Mouse (Mus musculus) CH12.LX (cell line): ENCODE measurements around the gene Col20a1. TPM values are rescaled to one million over a fixed set of nuclear protein-coding genes. Genes with fewer than 3 reads are reported as not detected.

Experiments used
- DNase-seq: peaks from one replicate; pipeline ENCODE4 v3.0.0-alpha.2; 2013; ENCODE audit errors: extremely low read depth
- H3K27ac ChIP-seq: 2 replicates; pipeline ENCODE4 v1.5.1; 2012; ENCODE audit warnings: low read depth, mild to moderate bottlenecking, control low read depth, moderate library complexity; ENCODE audit not compliant: insufficient read depth
- H3K27me3 ChIP-seq: replicated peaks from 2 replicates; pipeline ENCODE3; 2012; ENCODE audit warnings: inconsistent platforms
- H3K36me3 ChIP-seq, 2 experiments: replicated peaks in 1 of 2; 2 replicates each; pipeline versions ENCODE3 to v1.6.1; 2012; ENCODE audit warnings: inconsistent platforms in 1 of 2, low read length in 1 of 2, mild to moderate bottlenecking in 1 of 2, mixed read lengths in 1 of 2, moderate library complexity in 1 of 2; ENCODE audit not compliant: control insufficient read depth in 1 of 2, insufficient read depth in 1 of 2
- H3K4me1 ChIP-seq, 2 experiments: 2 replicates each; pipeline ENCODE4 v1.6.1; 2012; ENCODE audit warnings: inconsistent platforms in 1 of 2, moderate library complexity in 1 of 2; ENCODE audit not compliant: insufficient read depth in 2 of 2, control insufficient read depth in 1 of 2
- H3K4me2 ChIP-seq: 2 replicates; pipeline ENCODE4 v1.6.1; 2012; ENCODE audit warnings: low read depth, mild to moderate bottlenecking, control low read depth; ENCODE audit not compliant: poor library complexity, insufficient read depth, severe bottlenecking
- H3K4me3 ChIP-seq, 3 experiments: fragments of 150-350 bp in 1 of 3; sonication (generic) in 1 of 3; replicated peaks in 1 of 3; 2 replicates each; pipeline versions ENCODE3 to v1.5.1; 2011 to 2012; ENCODE audit warnings: low read depth in 2 of 3, low read length in 2 of 3, mild to moderate bottlenecking in 2 of 3, moderate library complexity in 2 of 3, control low read depth in 1 of 3, improper control_type of control experiment in 1 of 3, inconsistent platforms in 1 of 3, mixed read lengths in 1 of 3; ENCODE audit not compliant: poor library complexity in 1 of 3
- H3K79me2 ChIP-seq: replicated peaks from 2 replicates; pipeline ENCODE4 v1.6.1; 2012; ENCODE audit warnings: mild to moderate bottlenecking, moderate library complexity; ENCODE audit not compliant: control insufficient read depth, poor library complexity, insufficient read depth, severe bottlenecking; ENCODE audit errors: extremely low read depth
- H3K9ac ChIP-seq: 2 replicates; pipeline ENCODE4 v1.6.1; 2012; ENCODE audit warnings: low read depth, mild to moderate bottlenecking, control low read depth, moderate library complexity; ENCODE audit not compliant: insufficient read depth
- H3K9me3 ChIP-seq: replicated peaks from 2 replicates; pipeline ENCODE3; 2012; ENCODE audit warnings: low read length, inconsistent platforms, mixed read lengths
- BHLHE40 ChIP-seq: IDR thresholded peaks from 2 replicates; pipeline ENCODE4 v1.6.1; 2011; ENCODE audit warnings: mild to moderate bottlenecking, low read depth, low read length, improper control_type of control experiment
- CHD2 ChIP-seq: IDR thresholded peaks from 2 replicates; pipeline ENCODE4 v1.6.1; 2011; ENCODE audit warnings: low read length, improper control_type of control experiment
- E2F4 ChIP-seq: IDR thresholded peaks from 2 replicates; pipeline ENCODE4 v1.6.1; 2011; ENCODE audit warnings: low read depth, low read length, improper control_type of control experiment; ENCODE audit not compliant: insufficient replicate concordance
- ELF1 ChIP-seq: IDR thresholded peaks from 2 replicates; pipeline ENCODE4 v1.6.1; 2014; ENCODE audit warnings: low read depth, mild to moderate bottlenecking, inconsistent platforms, low read length, improper control_type of control experiment
- EP300 ChIP-seq: IDR thresholded peaks from 2 replicates; pipeline ENCODE4 v1.6.1; 2011; ENCODE audit warnings: low read length, improper control_type of control experiment
- HCFC1 ChIP-seq: IDR thresholded peaks from 2 replicates; pipeline ENCODE4 v1.6.1; 2012; ENCODE audit warnings: low read depth, mild to moderate bottlenecking, inconsistent platforms, low read length, improper control_type of control experiment
- MAX ChIP-seq: IDR thresholded peaks from 2 replicates; pipeline ENCODE4 v1.6.1; 2011; ENCODE audit warnings: low read length, improper control_type of control experiment
- MAZ ChIP-seq: IDR thresholded peaks from 2 replicates; pipeline ENCODE4 v1.6.1; 2012; ENCODE audit warnings: low read depth, mild to moderate bottlenecking, inconsistent platforms, low read length, improper control_type of control experiment, moderate library complexity
- MEF2A ChIP-seq: IDR thresholded peaks from 2 replicates; pipeline ENCODE4 v1.6.1; 2014; ENCODE audit warnings: low read depth, mild to moderate bottlenecking, inconsistent platforms, low read length, improper control_type of control experiment, borderline replicate concordance
- RAD21 ChIP-seq: IDR thresholded peaks from 2 replicates; pipeline ENCODE4 v1.6.1; 2011; ENCODE audit warnings: low read depth, mild to moderate bottlenecking, low read length, improper control_type of control experiment, moderate library complexity
- SIN3A ChIP-seq: IDR thresholded peaks from 2 replicates; pipeline ENCODE4 v1.6.1; 2012; ENCODE audit warnings: low read length, improper control_type of control experiment, inconsistent platforms
- TBP ChIP-seq: conservative IDR thresholded peaks from 2 replicates; pipeline ENCODE4 v1.6.1; 2011; ENCODE audit warnings: low read depth, low read length, improper control_type of control experiment
- TCF12 ChIP-seq: IDR thresholded peaks from 2 replicates; pipeline ENCODE4 v1.6.1; 2014; ENCODE audit warnings: low read depth, mild to moderate bottlenecking, inconsistent platforms, low read length, improper control_type of control experiment
- ZMIZ1 ChIP-seq: IDR thresholded peaks from 2 replicates; pipeline ENCODE4 v1.6.1; 2012; ENCODE audit warnings: low read depth, mild to moderate bottlenecking, inconsistent platforms, low read length, improper control_type of control experiment
- dilution Hi-C: fragments of 300-500 bp; cut with MboI; formaldehyde crosslinking; loops from 2 replicates; pipeline ENCODE4 v1.14.3; 2020; ENCODE audit warnings: low sequenced_read_pairs; ENCODE audit not compliant: extremely low pct_unique_long_range_greater_than_20kb, extremely low pct_ligation_motif_present
- in situ Hi-C: fragments of 300-500 bp; cut with MboI; formaldehyde crosslinking; loops from 3 replicates; pipeline ENCODE4 v1.14.3; 2019; ENCODE audit warnings: low sequenced_read_pairs, low pct_ligation_motif_present, low pct_unique_long_range_greater_than_20kb, mixed read lengths
- polyA plus RNA-seq: library from polyadenylated mRNA; unstranded; fragments of >175 nt; gene quantifications from 2 replicates; pipeline ENCODE4 v1.2.1, GENCODE M21; 2012; ENCODE audit warnings: low read depth; ENCODE audit not compliant: insufficient read length
- total RNA-seq, 2 experiments: library from RNA; depleted of rRNA; stranded (reverse); fragments of 300-350 nt in 1 of 2; fragments of >200 nt in 1 of 2; gene quantifications; 2 replicates each; pipeline ENCODE4 v1.2.3; 2012 to 2014

Col20a1 gene
- total and polyA plus RNA-seq, 3 experiments, result 0.52 to 2.2 (median 0.68) TPM

GRCm38 (mm10) chr2:181043437-181043836 is 57.1 kb downstream of the Col20a1 start, which contains the start of gene Chrna4:
Chrna4 (minus strand) TSS chr2:181043546.
- no peaks in the 10 kb centered on the region for H3K79me2 ChIP-seq
- no peak within 1 kb of the TSS for H3K4me3 ChIP-seq
- peaks cover 98% of the 10 kb centered on the region for H3K27me3 ChIP-seq
- H3K4me2 ChIP-seq, result no peak within 1 kb of the TSS
- in situ Hi-C loops, result loop anchor here (10.0 kb wide), 1 partner anchor 249 kb away; no protein-coding TSS in a partner anchor
- H3K9me3 ChIP-seq, result no peaks in the 10 kb centered on the region
- H3K9ac ChIP-seq, result no peak within 1 kb of the TSS
- dilution Hi-C loops, result no loop called here
- TF ChIP-seq MAZ (no peak), MAX (no peak), E2F4 (no peak)
- TF ChIP-seq, all 38 proteins: peak for 0
- no peak for DNase-seq
- Histone ChIP-seq H3K4me1 (no peaks in the 10 kb centered on the region), H3K36me3 (no peaks in the 10 kb centered on the region), H3K27ac (no peak within 1 kb of the TSS)

GRCm38 (mm10) chr2:181044001-181044400 is 57.7 kb downstream of the Col20a1 start:
- Histone ChIP-seq H3K27me3 (peaks cover 98% of the 10 kb centered on the region), H3K27ac (no peak overlapping the region), H3K4me3 (no peak overlapping the region), H3K36me3 (no peaks in the 10 kb centered on the region), H3K4me2 (no peak overlapping the region), H3K4me1 (no peaks in the 10 kb centered on the region), H3K9me3 (no peaks in the 10 kb centered on the region), H3K79me2 (no peaks in the 10 kb centered on the region), H3K9ac (no peak overlapping the region)
- DNase-seq, result no peak
- in situ Hi-C loops (loop anchor here (10.0 kb wide), 1 partner anchor 249 kb away; no protein-coding TSS in a partner anchor), dilution Hi-C loops (no loop called here)
- TF ChIP-seq BHLHE40 (no peak), ELF1 (no peak), HCFC1 (no peak), TCF12 (no peak), SIN3A (no peak), ZMIZ1 (no peak)
- TF ChIP-seq, all 38 proteins: peak for 0

GRCm38 (mm10) chr2:181048252-181048945 is 62.1 kb downstream of the Col20a1 start:
- no peak overlapping the region for H3K4me2 ChIP-seq
- peaks cover 95% of the 10 kb centered on the region for H3K27me3 ChIP-seq
- no peak overlapping the region for H3K4me3 ChIP-seq
- H3K36me3 ChIP-seq, result no peaks in the 10 kb centered on the region
- H3K9ac ChIP-seq, result no peak overlapping the region
- no peaks in the 10 kb centered on the region for H3K9me3 ChIP-seq
- TF ChIP-seq CHD2 (no peak), EP300 (no peak), HCFC1 (no peak), RAD21 (no peak), TBP (no peak), MEF2A (no peak)
- TF ChIP-seq, all 38 proteins: peak for 0
- dilution Hi-C loops, result no loop called here
- in situ Hi-C loops, result loop anchor here (10.0 kb wide), 1 partner anchor 254 kb away; no protein-coding TSS in a partner anchor
- Histone ChIP-seq H3K27ac (no peak overlapping the region), H3K4me1 (no peaks in the 10 kb centered on the region), H3K79me2 (no peaks in the 10 kb centered on the region)
- DNase-seq, result no peak
